In genomic region chr6:84409863-84410513, GRCm38 (mm10) we compare ENCODE assay signal across 26 mouse cellular contexts.
A peak's percentile ranks its signal among the peaks of the same experiment; 100 is the strongest.
DNase-seq lines count a peak whose midpoint lies in the region; ATAC-seq and TF ChIP-seq lines count a peak whose summit lies in the region.
"Had no signal": no experiment of that assay in that cellular context is flagged by ENCODE, and none has a peak within 500 bp of the region (broad histone marks: within the 10 kb centered on the region; RNA-seq: fewer than 3 reads in every experiment).

No protein-coding gene starts in this region.

- no peak overlapping the region for H3K4me3 ChIP-seq in kidney, postnatal 0 days (replicated peaks; ENCODE audit: low read depth, low read length)
- no peak overlapping the region for H3K4me3 ChIP-seq in intestine, embryonic 14.5 days (ENCODE audit: low read depth, low read length)
- H3K4me3 ChIP-seq in intestine, postnatal 0 days (ENCODE audit: low read depth, low read length), result no peak overlapping the region
- H3K4me3 ChIP-seq in lung, adult 2 months (replicated peaks; ENCODE audit: extremely low read depth, low read depth, low read length), result no peak overlapping the region
- H3K4me3 ChIP-seq: embryonic facial prominence, embryonic 13.5 days; heart, adult 2 months; heart, embryonic 12.5 days; liver, embryonic 15.5 days; lung, embryonic 15.5 days had no signal

- no peak overlapping the region for H3K27ac ChIP-seq in kidney, postnatal 0 days
- H3K27ac ChIP-seq in intestine, embryonic 14.5 days (ENCODE audit: low read depth), result no peak overlapping the region
- H3K27ac ChIP-seq in intestine, postnatal 0 days (ENCODE audit: low read depth, low read length), result no peak overlapping the region
- H3K27ac ChIP-seq: embryonic facial prominence, embryonic 13.5 days; heart, adult 2 months; hindbrain, embryonic 14.5 days; liver, embryonic 15.5 days; lung, embryonic 15.5 days had no signal

- H3K27me3 ChIP-seq in kidney, postnatal 0 days (ENCODE audit: insufficient read depth, low read length), result peaks cover 16% of the 10 kb centered on the region
- no peaks in the 10 kb centered on the region for H3K27me3 ChIP-seq in intestine, embryonic 14.5 days (replicated peaks; ENCODE audit: control insufficient read depth, insufficient read depth, low read length)
- peaks cover 10% of the 10 kb centered on the region; the same call in 1 of the 2 replicates for H3K27me3 ChIP-seq in intestine, postnatal 0 days (replicated peaks; ENCODE audit: control insufficient read depth, insufficient read depth, low read length)
- H3K27me3 ChIP-seq: embryonic facial prominence, embryonic 13.5 days had no signal

- no peak for TF ChIP-seq CTCF in kidney, postnatal 0 days (IDR thresholded peaks at IDR 0.05; ENCODE audit: low read depth)
- TF ChIP-seq CTCF in intestine, postnatal 0 days (IDR thresholded peaks at IDR 0.05; ENCODE audit: low read depth), result no peak
- no peak for TF ChIP-seq CTCF in lung, adult 2 months (IDR thresholded peaks at IDR 0.05; ENCODE audit: insufficient read depth, low read length)

- TF ChIP-seq POLR2A in lung, adult 2 months (IDR thresholded peaks at IDR 0.05; ENCODE audit: borderline replicate concordance, extremely low read depth, low read depth, low read length), result no peak

- no peak overlapping the region for H3K9ac ChIP-seq in kidney, postnatal 0 days (ENCODE audit: low read depth, low read length)
- H3K9ac ChIP-seq in intestine, embryonic 14.5 days (ENCODE audit: low read length), result no peak overlapping the region
- H3K9ac ChIP-seq in intestine, postnatal 0 days (ENCODE audit: low read depth, low read length), result no peak overlapping the region
- H3K9ac ChIP-seq: embryonic facial prominence, embryonic 13.5 days; heart, embryonic 12.5 days; hindbrain, embryonic 14.5 days; liver, embryonic 15.5 days; lung, embryonic 15.5 days had no signal

- no peaks in the 10 kb centered on the region for H3K9me3 ChIP-seq in kidney, postnatal 0 days (replicated peaks; ENCODE audit: low read length)
- H3K9me3 ChIP-seq in intestine, embryonic 14.5 days (ENCODE audit: control insufficient read depth, low read length), result no peaks in the 10 kb centered on the region
- H3K9me3 ChIP-seq in intestine, postnatal 0 days (ENCODE audit: control insufficient read depth), result no peaks in the 10 kb centered on the region
- H3K9me3 ChIP-seq: embryonic facial prominence, embryonic 13.5 days; heart, embryonic 12.5 days; liver, embryonic 15.5 days; lung, embryonic 15.5 days had no signal

- H3K36me3 ChIP-seq in kidney, postnatal 0 days (ENCODE audit: insufficient read depth, low read length), result no peaks in the 10 kb centered on the region
- H3K36me3 ChIP-seq in intestine, embryonic 14.5 days (ENCODE audit: control insufficient read depth, insufficient read depth, low read length), result no peaks in the 10 kb centered on the region
- H3K36me3 ChIP-seq in intestine, postnatal 0 days (ENCODE audit: control insufficient read depth, insufficient read depth), result no peaks in the 10 kb centered on the region
- H3K36me3 ChIP-seq: embryonic facial prominence, embryonic 13.5 days; heart, embryonic 12.5 days; liver, embryonic 15.5 days; lung, embryonic 15.5 days had no signal

- ATAC-seq in kidney, postnatal 0 days (replicated peaks; ENCODE audit: low FRiP score, low read depth), result no peak; the same call in 1 of the 2 replicates
- 0 out of 2 replicates have a peak, but pooled peaks have one; percentile 71 for ATAC-seq in intestine, embryonic 14.5 days (replicated peaks; ENCODE audit: low FRiP score, low TSS enrichment, low read depth)
- ATAC-seq in intestine, postnatal 0 days, result peak; percentile 97
- ATAC-seq: activated CD4-positive, CD25-positive, alpha-beta regulatory T cell, adult 4 months; forebrain, embryonic 16.5 days; inflammation-experienced regulatory T-cells, adult 6 months; midbrain, embryonic 16.5 days had no signal

- DNase-seq in kidney, postnatal 0 days (ENCODE audit: low spot score), result peak; percentile 73
- no peak for DNase-seq in kidney, postnatal 14 days
- DNase-seq in intestine, embryonic 14.5 days (ENCODE audit: low spot score), result no peak
- peak; percentile 58 for DNase-seq in mesoderm, embryonic 11.5 days (ENCODE audit: low read depth, low spot score)
- no peak for DNase-seq in lung, adult 2 months
- no peak for DNase-seq in cerebellum, postnatal 10 days
- no peak for DNase-seq in layer of hippocampus, adult 11-12 months (ENCODE audit: low spot score)
- DNase-seq: adrenal gland, adult 2 months; adrenal gland, postnatal 36 days; B cell, adult 2 months; cerebellum, adult 2 months; cerebellum, postnatal 25 days; embryo, embryonic 11 days; heart, adult 2 months; right cerebral cortex, postnatal 4 days had no signal

- H3K4me2 ChIP-seq in kidney, postnatal 0 days (ENCODE audit: low read length), result no peak overlapping the region
- H3K4me2 ChIP-seq in intestine, embryonic 14.5 days (ENCODE audit: low read length), result no peak overlapping the region
- H3K4me2 ChIP-seq in intestine, postnatal 0 days (replicated peaks; ENCODE audit: low read depth), result no peak overlapping the region
- H3K4me2 ChIP-seq: embryonic facial prominence, embryonic 13.5 days; heart, embryonic 12.5 days; hindbrain, embryonic 14.5 days; liver, embryonic 15.5 days; lung, embryonic 15.5 days; midbrain, embryonic 11.5 days had no signal

- H3K4me1 ChIP-seq in kidney, postnatal 0 days (replicated peaks; ENCODE audit: insufficient read depth, low read length), result no peaks in the 10 kb centered on the region
- peaks cover 5% of the 10 kb centered on the region for H3K4me1 ChIP-seq in intestine, embryonic 14.5 days (replicated peaks; ENCODE audit: control insufficient read depth, insufficient read depth, low read length)
- 0 out of 2 replicates have a peak, but pooled peaks cover 4% of the 10 kb centered on the region for H3K4me1 ChIP-seq in intestine, postnatal 0 days (replicated peaks; ENCODE audit: control insufficient read depth, insufficient read depth, low read length)
- H3K4me1 ChIP-seq in lung, adult 2 months (ENCODE audit: control insufficient read depth, insufficient read depth, low read length), result no peaks in the 10 kb centered on the region
- H3K4me1 ChIP-seq: heart, embryonic 12.5 days; liver, embryonic 15.5 days; lung, embryonic 15.5 days had no signal

- WGBS in kidney, postnatal 0 days, result 30% methylated on average over 10 of the region's 10 CpGs
- WGBS in intestine, embryonic 14.5 days, result 49% methylated on average over 10 of the region's 10 CpGs
- WGBS in intestine, postnatal 0 days, result 37% methylated on average over 10 of the region's 10 CpGs
- WGBS in lung, adult 2 months, result 92% methylated on average over 10 of the region's 10 CpGs

Comparison
In these comparisons a context has a peak if more than half of its experiments do, and no peak if none do; other contexts are left out.
1. DNase-seq: peak in kidney, postnatal 0 days (single experiment) and mesoderm, embryonic 11.5 days (single experiment); none in kidney, postnatal 14 days (single experiment), intestine, embryonic 14.5 days (single experiment), lung, adult 2 months (single experiment), cerebellum, postnatal 10 days (0 of 2) and layer of hippocampus, adult 11-12 months (single experiment).